Mouse (Mus musculus): ENCODE measurements around the gene Bdh2.

Bdh2 gene

GRCm38 (mm10) chr3:135298560-135298959 lies 17.5 kb downstream of the Bdh2 start:
- DNase-seq (ENCODE audit: low spot score) = no peak

DNA sequence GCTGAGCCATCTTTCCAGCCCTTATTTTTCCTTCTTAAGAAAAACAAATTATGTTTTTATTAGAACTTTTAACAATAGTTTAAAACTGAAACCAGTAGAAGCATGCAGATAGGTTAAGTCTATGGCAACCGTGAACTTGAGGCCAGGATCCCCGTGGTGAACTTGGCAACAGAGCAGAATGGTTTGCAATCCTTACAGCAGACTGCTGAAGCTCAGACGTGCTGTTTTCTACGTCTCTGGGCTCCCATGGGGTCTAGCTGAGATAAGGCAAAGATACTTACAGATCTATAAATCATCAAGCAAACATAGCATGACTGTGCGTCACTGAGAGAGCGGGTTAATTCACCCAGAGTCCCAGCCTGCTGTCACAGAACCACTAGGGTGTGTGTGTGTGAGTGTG lies 19.1 kb downstream of the Bdh2 start:
- DNase-seq (ENCODE audit: low spot score) = no peak

- no peak for DNase-seq (ENCODE audit: low spot score)
Observed at GRCm38 (mm10) chr3:135304060-135304459, 23.0 kb downstream of the Bdh2 start.

GRCm38 (mm10) chr3:135304566-135304965 lies 23.5 kb downstream of the Bdh2 start:
- DNase-seq (ENCODE audit: low spot score) = no peak

DNA sequence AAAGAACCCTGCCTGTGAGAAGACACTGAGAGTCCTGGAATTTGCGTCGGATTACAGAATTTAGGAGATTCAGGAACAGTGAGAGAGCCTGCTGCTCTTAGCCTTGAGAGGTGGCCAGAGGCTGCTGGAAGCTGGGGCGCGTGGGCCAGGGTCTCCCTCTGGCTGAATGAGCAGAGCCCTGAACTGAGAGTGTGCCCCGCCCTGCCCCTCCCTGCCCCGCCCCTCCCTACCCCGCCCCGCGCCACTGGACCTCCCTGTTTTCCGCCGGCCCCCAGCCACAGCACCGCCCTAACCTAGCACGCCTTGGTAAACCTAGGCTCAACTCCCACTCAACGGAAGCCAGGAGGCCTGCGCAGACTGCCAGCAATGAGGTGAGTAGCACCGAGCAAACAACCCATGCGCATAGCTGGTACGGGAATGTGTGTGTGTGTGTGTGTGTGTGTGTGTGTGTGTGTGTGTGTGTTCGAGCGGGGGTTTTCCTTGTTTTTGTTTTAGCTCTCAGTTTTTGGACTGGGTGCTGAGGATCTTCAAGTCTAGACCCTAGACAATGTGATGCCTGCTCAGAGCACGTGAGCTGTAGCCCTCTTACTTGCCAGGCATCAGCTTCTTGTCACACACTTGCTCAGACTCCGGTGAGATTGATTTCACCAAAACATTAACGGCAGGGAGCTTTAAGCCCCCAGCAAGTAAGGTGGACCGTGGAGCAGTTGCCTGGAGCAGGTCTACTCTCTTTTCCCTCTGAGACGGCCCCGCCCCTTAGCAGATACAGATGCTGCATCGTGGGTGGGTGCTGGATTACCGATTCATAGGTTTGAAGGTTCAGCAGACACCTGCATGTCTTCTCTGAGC lies 26.6 kb downstream of the Bdh2 start, which contains the start of gene Slc9b2:
Gene Slc9b2 (plus strand): TSS at position 290 of the 849 bp plus-strand sequence.
- DNase-seq (ENCODE audit: low spot score) = no peak

GRCm38 (mm10) chr3:135312916-135313491 lies 32.0 kb downstream of the Bdh2 start:
- no peak for DNase-seq (ENCODE audit: low spot score)

- no peak for DNase-seq (ENCODE audit: low spot score)
Observed at GRCm38 (mm10) chr3:135313727-135314126, 32.7 kb downstream of the Bdh2 start.

DNA sequence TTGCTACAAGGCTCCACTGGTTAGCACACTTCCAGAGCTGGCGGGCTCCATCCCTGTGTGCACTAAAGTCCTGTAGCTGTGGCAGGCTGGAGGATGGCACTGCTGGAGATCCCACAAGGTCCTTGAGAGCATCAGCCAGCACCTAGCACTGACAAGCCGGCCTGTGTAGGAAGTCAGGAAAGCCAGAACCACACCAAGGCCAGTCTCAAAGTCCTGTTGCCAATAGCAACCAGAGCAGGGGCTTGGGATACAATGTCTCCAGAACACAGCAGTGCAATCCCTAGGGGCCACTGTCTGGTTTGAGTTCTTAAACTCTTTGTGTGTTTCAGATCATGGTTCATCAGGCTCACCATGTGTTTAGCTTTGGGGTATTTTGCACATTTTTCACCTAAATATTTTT lies 33.8 kb downstream of the Bdh2 start:
- no peak for DNase-seq (ENCODE audit: low spot score)

GRCm38 (mm10) chr3:135315720-135316425 lies 34.9 kb downstream of the Bdh2 start:
- no peak for DNase-seq (ENCODE audit: low spot score)

- DNase-seq (ENCODE audit: low spot score) = no peak
Observed at GRCm38 (mm10) chr3:135318331-135318730, 37.3 kb downstream of the Bdh2 start.

DNA sequence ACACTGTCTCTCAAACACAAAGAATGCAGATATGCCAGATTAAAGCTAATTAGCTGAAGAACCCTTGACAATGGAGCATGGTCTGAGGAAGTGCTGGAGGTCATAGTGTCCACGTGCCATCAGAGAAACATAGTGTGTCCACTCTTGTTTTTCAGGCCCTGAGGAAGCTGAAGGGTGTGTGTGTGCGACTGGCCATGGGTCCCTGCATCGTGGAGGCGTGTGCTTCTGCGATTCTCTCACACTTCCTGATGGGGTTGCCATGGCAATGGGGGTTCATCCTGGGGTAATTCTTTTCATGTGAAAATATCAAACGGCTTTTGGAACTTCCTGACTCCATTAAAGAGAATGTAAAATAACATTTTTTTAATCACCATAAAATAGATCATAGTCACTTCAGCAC lies 43.3 kb downstream of the Bdh2 start:
- no peak for DNase-seq (ENCODE audit: low spot score)

DNA sequence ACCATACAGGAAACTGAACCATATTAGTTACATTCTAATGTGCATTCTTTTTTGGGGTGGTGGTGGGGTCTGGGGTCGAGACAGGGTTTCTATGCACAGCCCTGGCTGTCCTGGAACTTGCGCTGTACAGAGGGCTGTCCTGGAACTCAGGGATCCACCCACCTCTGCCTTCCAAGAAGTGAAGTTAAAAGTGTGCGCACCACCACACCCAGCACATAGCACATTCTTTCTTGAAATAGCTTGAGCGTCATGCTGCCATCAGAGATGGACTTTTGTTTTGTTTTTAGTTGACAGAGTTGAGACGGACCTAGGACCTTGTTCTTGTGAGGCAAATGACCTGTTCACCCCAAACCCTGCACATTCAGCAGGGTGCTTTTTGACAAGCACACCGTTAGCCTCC lies 46.2 kb downstream of the Bdh2 start:
- no peak for DNase-seq (ENCODE audit: low spot score)

DNA sequence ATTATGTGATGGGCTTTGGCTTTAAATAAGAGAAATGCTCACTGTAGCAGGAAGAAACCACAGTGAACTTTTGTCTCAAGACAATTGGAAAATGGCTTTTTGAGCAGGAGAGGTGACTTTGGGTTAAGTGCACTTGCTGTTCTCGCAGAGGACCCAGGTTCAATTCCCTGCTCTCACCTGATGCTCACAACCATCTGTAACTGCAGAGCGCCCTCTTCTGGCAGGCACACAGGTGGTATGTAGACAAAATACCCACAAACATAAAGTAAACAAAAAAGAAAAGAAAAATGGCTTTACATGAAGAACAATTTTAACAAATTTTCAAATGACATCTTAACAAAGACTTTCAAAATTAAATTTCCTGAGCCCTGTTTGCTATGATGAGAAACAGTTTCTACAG lies 46.6 kb downstream of the Bdh2 start:
- peak; percentile 11 for DNase-seq (ENCODE audit: low spot score)

GRCm38 (mm10) chr3:135328560-135328959 lies 47.5 kb downstream of the Bdh2 start:
- peak; percentile 45 for DNase-seq (ENCODE audit: low spot score)

- no peak for DNase-seq (ENCODE audit: low spot score)
Observed at GRCm38 (mm10) chr3:135332691-135333090, 51.7 kb downstream of the Bdh2 start.

GRCm38 (mm10) chr3:135333763-135334162 lies 52.7 kb downstream of the Bdh2 start:
- no peak for DNase-seq (ENCODE audit: low spot score)

DNA sequence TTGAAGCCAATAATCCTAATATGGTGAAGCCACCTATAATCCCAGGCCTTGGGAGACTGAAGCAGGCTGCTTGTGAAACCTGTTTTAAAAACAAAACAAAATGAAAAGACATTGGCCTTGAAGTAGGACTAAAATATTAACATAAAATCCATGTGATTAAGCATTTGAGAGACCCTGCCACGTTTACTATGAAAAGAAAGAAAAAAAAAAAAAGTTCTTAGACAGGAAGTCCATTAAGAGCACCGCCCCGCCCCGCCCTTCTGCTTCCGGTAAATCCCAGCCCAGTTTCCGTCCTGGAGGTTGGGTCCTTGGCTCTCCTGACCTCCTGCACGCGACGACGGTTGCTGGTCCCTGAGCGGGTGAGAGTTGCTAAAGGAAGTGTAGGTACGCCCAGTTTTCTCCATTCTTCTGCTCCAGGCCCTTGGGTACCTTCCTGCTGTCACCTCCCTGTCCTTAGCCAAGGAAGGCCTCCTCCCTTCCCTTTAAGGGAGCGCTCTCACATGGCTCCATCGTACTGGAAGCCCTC lies 66.8 kb downstream of the Bdh2 start, which contains the start of gene Slc9b1:
Gene Slc9b1 (plus strand): TSS at position 291 of the 526 bp plus-strand sequence.
- no peak for DNase-seq (ENCODE audit: low spot score)

DNA sequence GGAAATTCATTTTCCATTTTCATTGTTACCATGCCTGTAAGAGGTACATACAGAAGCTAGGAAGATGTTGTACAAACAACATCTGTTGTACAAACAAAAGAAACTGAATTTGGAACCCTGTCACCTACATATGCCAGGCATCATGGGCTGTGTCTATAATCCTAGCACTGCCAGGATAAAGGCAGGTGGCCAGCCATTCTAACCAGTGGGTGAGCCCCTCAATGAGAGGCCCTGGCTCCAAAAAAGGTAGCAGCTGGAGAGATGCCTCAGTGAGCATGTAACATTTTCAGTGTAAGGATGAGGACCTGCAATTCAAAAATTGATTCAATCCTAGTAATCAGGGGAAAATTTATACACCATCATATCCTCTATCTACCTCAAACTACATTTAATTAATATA lies 68.0 kb downstream of the Bdh2 start:
- no peak for DNase-seq (ENCODE audit: low spot score)

GRCm38 (mm10) chr3:135351857-135352256 lies 70.8 kb downstream of the Bdh2 start:
- no peak for DNase-seq (ENCODE audit: low spot score)

Data from c-Kit-positive CD71-positive TER-119-positive erythroid progenitor cells, embryonic 14.5 days (primary cell).